Mouse (Mus musculus) thymus, postnatal 4 days (tissue): ENCODE measurements around the gene Ahctf1.

Source experiments
- DNase-seq: peaks from one replicate; pipeline ENCODE4 v3.0.0; 2021

The Ahctf1 gene

GRCm38 (mm10) chr1:179709390-179709789, 94.1 kb downstream of the Ahctf1 start:
- DNase-seq: no peak

DNA sequence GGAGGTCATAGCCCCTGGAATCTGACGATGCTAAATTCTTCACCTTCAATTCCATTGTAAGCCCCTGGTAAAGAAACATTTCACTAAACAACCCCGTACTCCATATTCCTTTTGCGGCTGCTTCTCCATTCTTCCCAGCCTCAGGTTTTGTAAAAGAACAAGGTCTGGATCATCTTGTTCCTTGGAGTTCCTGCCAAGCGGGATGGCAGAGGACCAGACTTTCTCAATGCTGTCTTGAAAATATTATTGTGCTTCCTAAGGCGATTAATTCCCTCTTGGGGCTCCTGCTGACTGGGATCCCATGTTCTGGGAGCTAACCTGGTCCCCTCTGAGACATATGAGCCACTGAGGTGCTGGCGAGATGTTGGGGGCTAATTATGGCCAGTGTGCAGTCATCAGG, 98.3 kb downstream of the Ahctf1 start:
- DNase-seq: no peak

DNA sequence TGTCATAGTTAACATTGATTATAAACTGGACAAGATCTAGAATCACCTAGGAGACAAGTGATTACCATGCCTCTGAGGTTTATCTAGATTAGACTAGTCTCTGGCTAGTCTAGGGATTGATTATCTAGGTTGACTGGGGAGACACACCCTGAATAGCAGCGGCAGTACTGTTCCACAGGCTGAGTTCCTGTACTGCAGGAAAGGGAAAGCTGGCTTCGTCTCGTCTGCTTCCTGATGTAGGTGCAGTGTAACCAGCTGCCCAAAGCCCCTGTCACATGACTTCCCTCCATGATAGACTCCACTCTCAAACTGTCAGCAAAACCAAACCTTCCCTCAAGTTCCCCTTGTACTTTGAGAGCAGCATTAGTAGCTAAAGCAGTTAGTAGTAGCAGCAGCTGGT, 99.3 kb downstream of the Ahctf1 start:
- DNase-seq: no peak
